Mouse (Mus musculus) stomach, postnatal 0 days (tissue): ENCODE results near the gene Sugp2. TPM values are rescaled to one million over a fixed set of nuclear protein-coding genes. Genes with fewer than 3 reads are reported as not detected.

ENCODE experiments used
- ATAC-seq: fragments of 200-750 bp; cut with Nextera tagmentation; 2 replicates; pipeline ENCODE4 v1.8.0; 2017; ENCODE audit not compliant: low FRiP score, low TSS enrichment
- DNase-seq: peaks from one replicate; pipeline ENCODE4 v3.0.0-alpha.2; 2016; ENCODE audit warnings: low spot score
- H3K27ac ChIP-seq: fragments of 300-500 bp; sonication (generic); replicated peaks from 2 replicates; pipeline ENCODE4 v1.5.1; 2014; ENCODE audit warnings: mild to moderate bottlenecking, control low read depth
- H3K27me3 ChIP-seq: fragments of 300-500 bp; sonication (generic); 2 replicates; pipeline ENCODE4 v1.6.1; 2014; ENCODE audit warnings: low read length; ENCODE audit not compliant: control insufficient read depth, insufficient read depth
- H3K36me3 ChIP-seq: fragments of 300-500 bp; sonication (generic); 2 replicates; pipeline ENCODE4 v1.6.1; 2014; ENCODE audit warnings: low read length, mixed read lengths; ENCODE audit not compliant: control insufficient read depth, insufficient read depth
- H3K4me1 ChIP-seq: fragments of 300-500 bp; sonication (generic); replicated peaks from 2 replicates; pipeline ENCODE4 v1.6.1; 2014; ENCODE audit warnings: antibody characterized with exemption; ENCODE audit not compliant: control insufficient read depth, insufficient read depth
- H3K4me2 ChIP-seq: fragments of 300-500 bp; sonication (generic); replicated peaks from 2 replicates; pipeline ENCODE4 v1.6.1; 2014; ENCODE audit warnings: low read depth, mild to moderate bottlenecking, control low read depth, moderate library complexity
- H3K4me3 ChIP-seq: fragments of 300-500 bp; sonication (generic); 2 replicates; pipeline ENCODE4 v1.5.1; 2014; ENCODE audit warnings: low read depth, low read length, control low read depth
- H3K9ac ChIP-seq: fragments of 300-500 bp; sonication (generic); 2 replicates; pipeline ENCODE4 v1.6.1; 2014; ENCODE audit warnings: mild to moderate bottlenecking, low read length, control low read depth, mixed read lengths
- H3K9me3 ChIP-seq: fragments of 300-500 bp; sonication (generic); 2 replicates; pipeline ENCODE4 v1.6.1; 2016; ENCODE audit warnings: low read length; ENCODE audit not compliant: control insufficient read depth
- CTCF ChIP-seq: IDR thresholded peaks from 2 replicates; pipeline ENCODE4 v1.5.1; 2016; ENCODE audit warnings: antibody characterized with exemption, low read depth, mild to moderate bottlenecking, moderate library complexity
- EP300 ChIP-seq: optimal IDR thresholded peaks from 2 replicates; pipeline ENCODE3; 2016; ENCODE audit warnings: antibody characterized with exemption
- WGBS: fragments of 180-500 bp; shearing (Covaris S2); extraction: QIAGEN DNeasy Blood & Tissue Kit; methylation state at CpG from one replicate; pipeline ENCODE4 v1.1.7; 2014; 5-methylcytosine and 5-hydroxymethylcytosine counted together
- polyA plus RNA-seq: library from polyadenylated mRNA; unstranded; fragments of >200 nt; fragmentation: Nextera tagmentation; extraction: Ambion mirVana; gene quantifications from 2 replicates; pipeline ENCODE4 v1.2.1, GENCODE M21; 2015

The Sugp2 gene
- polyA plus RNA-seq, 1 experiment from 2014 or later: 9.0 TPM

- 45% methylated on average over 5 of the region's 5 CpGs for WGBS
- DNase-seq (peak; percentile 54), ATAC-seq (peak; percentile 76)
Observed at GRCm38 (mm10) chr8:70200098-70200681, 33.8 kb upstream of the Sugp2 start.

GRCm38 (mm10) chr8:70201417-70201816 is 32.6 kb upstream of the Sugp2 start:
- Histone ChIP-seq H3K36me3 (no peaks in the 10 kb centered on the region), H3K9me3 (no peaks in the 10 kb centered on the region), H3K27me3 (no peaks in the 10 kb centered on the region), H3K27ac (no peak overlapping the region), H3K4me2 (no peak overlapping the region), H3K4me3 (no peak overlapping the region), H3K4me1 (no peaks in the 10 kb centered on the region), H3K9ac (no peak overlapping the region)
- 75% methylated on average over 3 of the region's 3 CpGs for WGBS
- DNase-seq (no peak), ATAC-seq (no peak)
- TF ChIP-seq CTCF: no peak
- no peak for TF ChIP-seq EP300

More at GRCm38 (mm10) chr8:70200098-70200681, 33.8 kb upstream of the Sugp2 start:
- Histone ChIP-seq H3K4me1 (no peaks in the 10 kb centered on the region), H3K4me3 (no peak overlapping the region), H3K27ac (no peak overlapping the region; the same call in 1 of the 2 replicates), H3K36me3 (no peaks in the 10 kb centered on the region), H3K9me3 (no peaks in the 10 kb centered on the region), H3K9ac (no peak overlapping the region), H3K4me2 (no peak overlapping the region), H3K27me3 (no peaks in the 10 kb centered on the region)
- TF ChIP-seq CTCF (peak; percentile 73), EP300 (no peak)

DNA sequence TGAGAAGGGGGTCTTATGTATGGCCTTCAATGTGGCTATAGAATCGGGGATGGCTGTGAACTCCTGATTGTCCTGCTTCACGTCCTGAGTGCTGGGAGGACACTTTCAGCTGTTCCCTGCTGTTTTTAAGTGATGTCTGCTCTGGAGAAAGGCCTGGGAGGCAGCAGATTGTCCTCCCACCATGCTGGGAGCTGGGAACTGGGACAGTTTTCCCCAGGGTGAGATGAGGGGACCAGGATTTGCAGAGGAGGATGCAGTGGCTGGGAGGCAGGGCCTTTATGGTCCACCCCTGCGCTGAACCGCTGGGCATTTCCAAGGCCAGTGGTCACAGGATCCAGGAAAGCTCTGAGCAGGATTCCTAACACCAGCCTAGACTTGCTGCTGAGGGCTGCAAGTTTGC is 31.0 kb upstream of the Sugp2 start:
- H3K27ac ChIP-seq: no peak overlapping the region
- no peaks in the 10 kb centered on the region for H3K27me3 ChIP-seq
- H3K4me1 ChIP-seq: no peaks in the 10 kb centered on the region
- H3K4me2 ChIP-seq: no peak overlapping the region
- H3K9ac ChIP-seq: no peak overlapping the region
- no peak overlapping the region for H3K4me3 ChIP-seq
- DNase-seq: no peak
- no peaks in the 10 kb centered on the region for H3K36me3 ChIP-seq
- no peak for ATAC-seq
- 85% methylated on average over 4 of the region's 4 CpGs for WGBS
- TF ChIP-seq EP300: no peak
- H3K9me3 ChIP-seq: no peaks in the 10 kb centered on the region

DNA sequence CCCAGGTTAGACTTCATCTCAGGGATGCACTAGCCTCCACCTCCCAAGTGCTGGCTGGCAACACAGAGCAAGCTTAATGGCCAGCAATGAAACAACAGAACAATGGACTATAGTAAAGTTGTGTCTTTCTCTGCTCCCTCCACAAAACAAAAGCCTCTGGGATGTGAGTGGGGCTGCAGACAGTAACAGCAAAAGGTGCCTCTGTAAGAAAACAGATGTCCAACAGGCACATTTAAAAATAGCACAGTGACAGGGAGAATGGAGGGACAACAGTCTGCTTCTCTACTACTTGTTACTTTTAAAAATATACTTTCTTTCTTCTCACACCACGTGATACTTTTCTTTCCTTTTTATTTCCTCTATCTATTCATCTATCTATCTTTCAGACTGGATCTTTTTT is 29.3 kb upstream of the Sugp2 start:
- no peak overlapping the region for H3K9ac ChIP-seq
- WGBS: 50% methylated on average over 1 of the region's 1 CpGs
- ATAC-seq: no peak

DNA sequence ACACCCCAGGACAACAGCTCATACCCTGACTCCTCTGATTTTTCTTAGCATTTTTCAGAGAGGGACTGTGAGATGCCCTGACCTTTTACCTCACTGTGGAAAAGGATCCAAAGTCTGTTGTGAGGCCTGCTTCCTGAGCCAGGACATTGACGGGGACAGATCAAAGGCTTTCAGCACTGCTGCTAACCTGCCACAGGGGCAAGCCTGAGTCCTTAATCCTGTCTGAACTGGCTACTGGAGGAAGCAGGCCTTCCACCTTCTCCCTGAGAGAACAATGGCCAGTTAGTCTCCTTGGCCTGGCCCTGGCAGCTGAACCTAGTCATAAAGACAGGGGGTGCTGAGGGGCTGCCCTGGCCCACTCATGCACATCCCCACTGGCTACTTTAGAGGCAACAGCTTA is 25.9 kb upstream of the Sugp2 start:
- Histone ChIP-seq H3K4me3 (no peak overlapping the region), H3K9me3 (no peaks in the 10 kb centered on the region), H3K4me2 (no peak overlapping the region), H3K36me3 (no peaks in the 10 kb centered on the region), H3K27me3 (no peaks in the 10 kb centered on the region), H3K27ac (no peak overlapping the region), H3K9ac (no peak overlapping the region), H3K4me1 (no peaks in the 10 kb centered on the region)
- ATAC-seq: no peak
- no peak for DNase-seq
- WGBS: 58% methylated on average over 1 of the region's 1 CpGs
- no peak for TF ChIP-seq CTCF
- TF ChIP-seq EP300: no peak

More for the DNA sequence above, 29.3 kb upstream of the Sugp2 start:
- TF ChIP-seq CTCF (no peak), EP300 (no peak)
- Histone ChIP-seq H3K27ac (no peak overlapping the region), H3K4me3 (no peak overlapping the region), H3K9me3 (no peaks in the 10 kb centered on the region), H3K4me2 (no peak overlapping the region), H3K4me1 (no peaks in the 10 kb centered on the region), H3K27me3 (no peaks in the 10 kb centered on the region), H3K36me3 (no peaks in the 10 kb centered on the region)
- no peak for DNase-seq

DNA sequence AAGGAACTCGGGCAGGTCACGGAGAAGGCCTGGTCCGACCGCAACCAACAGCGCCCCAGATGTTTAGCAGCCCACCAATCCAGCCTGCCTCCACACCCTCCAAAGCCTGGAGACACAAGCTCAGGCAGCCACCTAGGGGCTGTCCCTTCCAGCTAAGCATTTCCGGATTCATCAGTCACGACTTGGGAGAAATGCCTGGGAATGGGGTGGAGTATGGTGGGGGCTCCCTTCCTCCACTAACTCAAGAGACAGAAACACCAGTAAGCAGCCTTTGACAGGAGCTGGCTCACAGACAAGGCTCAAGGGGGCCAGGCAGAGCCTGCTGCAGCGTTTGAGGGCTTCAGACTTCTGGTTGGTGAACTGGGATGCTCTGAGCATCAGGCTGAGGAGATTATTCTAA is 23.5 kb upstream of the Sugp2 start:
- no peak for DNase-seq
- ATAC-seq: no peak
- no peaks in the 10 kb centered on the region for H3K36me3 ChIP-seq
- H3K9me3 ChIP-seq: no peaks in the 10 kb centered on the region
- no peaks in the 10 kb centered on the region for H3K4me1 ChIP-seq
- no peaks in the 10 kb centered on the region for H3K27me3 ChIP-seq
- TF ChIP-seq EP300 (no peak), CTCF (peak; percentile 42)
- H3K9ac ChIP-seq: no peak overlapping the region
- no peak overlapping the region for H3K4me3 ChIP-seq
- no peak overlapping the region for H3K27ac ChIP-seq
- H3K4me2 ChIP-seq: 0 out of 2 replicates have a peak overlapping the region, but pooled peaks have one; percentile 18
- 13% methylated on average over 8 of the region's 8 CpGs for WGBS
